Mouse (Mus musculus): ENCODE data around the gene Sox5.

Gene Sox5

DNA sequence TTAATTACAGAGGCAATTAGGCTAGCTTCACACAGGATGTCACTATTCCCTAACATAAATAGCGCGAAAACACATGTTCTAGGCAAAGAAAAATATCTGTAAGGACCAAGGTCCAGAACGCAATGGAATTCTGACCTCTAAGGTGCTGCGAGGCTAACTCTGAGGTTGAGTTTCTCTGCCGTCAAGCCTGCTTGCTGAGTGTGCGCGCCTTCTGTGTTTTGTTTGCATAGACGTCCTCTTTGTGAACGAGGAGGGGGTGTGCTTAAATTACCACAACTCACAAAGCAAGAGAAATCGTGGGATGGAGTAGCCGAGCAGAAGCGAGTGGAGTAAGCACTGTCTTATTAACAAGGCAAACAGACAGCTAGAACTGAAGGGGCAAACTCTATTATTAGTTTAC is 202.5 kb downstream of the Sox5 start:
- DNase-seq (ENCODE audit: extremely low spot score) = no peak

DNA sequence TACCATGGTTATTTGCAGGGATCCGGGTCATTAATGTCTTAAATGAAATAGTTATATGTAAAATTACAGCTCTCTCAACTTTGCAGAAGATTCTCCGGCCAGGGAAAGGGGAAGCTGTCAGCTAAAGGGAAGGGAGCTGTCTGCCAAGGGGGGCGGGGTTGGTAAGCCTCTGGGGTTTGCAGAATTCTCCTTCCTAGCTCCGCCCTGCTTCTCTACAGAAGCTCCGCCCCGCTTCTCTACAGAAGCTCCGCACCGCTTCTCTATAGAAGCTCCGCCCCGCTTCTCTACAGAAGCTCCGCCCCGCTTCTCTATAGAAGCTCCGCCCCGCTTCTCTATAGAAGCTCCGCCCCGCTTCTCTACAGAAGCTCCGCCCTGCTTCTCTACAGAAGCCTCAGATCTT is 210.9 kb downstream of the Sox5 start:
- DNase-seq (ENCODE audit: extremely low spot score) = no peak

DNA sequence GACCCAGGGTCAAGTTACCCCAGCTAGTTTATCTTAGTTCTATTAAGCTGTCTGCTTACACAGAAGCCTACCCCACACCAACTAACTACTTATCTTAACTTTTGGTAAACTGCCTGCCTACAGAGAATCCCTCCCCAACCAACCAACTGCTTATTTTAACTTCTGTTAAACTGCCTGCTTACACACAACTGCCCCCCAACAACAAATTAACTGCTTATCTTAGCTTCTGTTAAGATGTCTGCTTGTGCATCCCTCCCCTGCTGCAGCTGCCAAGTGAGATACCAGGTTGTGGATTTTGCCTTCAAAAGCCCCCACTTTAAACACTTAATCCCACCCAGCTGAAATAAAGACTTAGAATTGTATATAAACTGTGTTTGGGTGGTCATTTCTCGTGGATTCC is 215.9 kb downstream of the Sox5 start:
- DNase-seq (ENCODE audit: extremely low spot score) = no peak

DNA sequence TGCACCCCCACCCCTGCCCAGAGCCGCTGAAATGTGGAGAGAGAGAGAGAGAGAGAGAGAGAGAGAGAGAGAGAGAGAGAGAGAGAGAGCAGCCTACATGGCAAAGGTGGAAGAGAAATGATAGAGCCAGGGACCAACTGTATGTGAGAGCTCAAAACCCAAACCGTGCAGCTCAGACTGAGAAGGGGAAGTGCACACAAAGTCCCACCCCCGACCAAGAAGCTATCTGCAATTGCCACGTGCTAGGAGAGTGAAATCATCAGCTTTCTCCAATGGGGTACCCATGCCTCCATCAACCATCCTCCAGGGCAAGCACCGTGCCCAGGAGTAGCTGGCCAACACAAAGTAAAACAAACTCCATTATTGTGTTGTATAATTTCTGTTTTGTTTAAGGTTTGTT is 220.1 kb downstream of the Sox5 start:
- no peak for DNase-seq (ENCODE audit: extremely low spot score)

DNA sequence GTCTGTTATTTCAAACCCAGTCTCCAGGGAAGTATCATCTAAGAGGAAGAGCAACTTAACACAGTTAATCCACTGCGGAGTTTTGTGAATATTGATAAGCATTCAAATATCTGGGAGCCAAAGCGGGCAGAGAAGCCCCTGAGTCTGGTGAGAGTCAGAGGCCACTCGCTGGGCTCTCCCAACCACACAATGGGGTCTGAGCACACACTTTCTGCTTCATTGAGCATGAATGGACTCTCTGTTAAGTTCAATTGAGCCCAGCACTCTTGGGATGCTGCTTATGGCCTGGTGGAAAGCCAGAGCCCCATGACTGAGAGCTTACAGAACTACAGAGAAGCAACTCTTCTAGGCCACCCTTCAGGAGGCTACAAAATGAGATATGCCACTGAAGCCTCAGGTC is 221.6 kb downstream of the Sox5 start:
- peak; percentile 29 for DNase-seq (ENCODE audit: extremely low spot score)

DNA sequence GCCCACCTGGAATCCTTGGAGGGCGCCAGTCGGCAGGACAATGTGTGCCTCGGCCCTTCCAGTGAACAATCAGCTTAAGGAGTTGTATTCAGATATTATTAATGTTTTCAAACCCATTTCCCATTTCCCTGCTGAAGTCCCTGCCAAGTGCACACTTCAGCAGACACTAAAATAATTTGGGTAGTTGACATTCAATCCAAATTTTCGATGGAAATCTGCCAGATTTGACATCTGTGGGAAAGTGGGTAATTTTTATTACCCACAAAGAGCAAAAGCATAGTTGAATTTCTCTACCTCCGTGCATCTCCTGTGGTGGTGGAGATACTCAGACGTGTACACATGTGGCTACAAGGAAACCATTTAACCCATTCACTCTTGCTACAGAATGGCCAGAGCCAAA is 228.3 kb downstream of the Sox5 start:
- no peak for DNase-seq (ENCODE audit: extremely low spot score)

DNA sequence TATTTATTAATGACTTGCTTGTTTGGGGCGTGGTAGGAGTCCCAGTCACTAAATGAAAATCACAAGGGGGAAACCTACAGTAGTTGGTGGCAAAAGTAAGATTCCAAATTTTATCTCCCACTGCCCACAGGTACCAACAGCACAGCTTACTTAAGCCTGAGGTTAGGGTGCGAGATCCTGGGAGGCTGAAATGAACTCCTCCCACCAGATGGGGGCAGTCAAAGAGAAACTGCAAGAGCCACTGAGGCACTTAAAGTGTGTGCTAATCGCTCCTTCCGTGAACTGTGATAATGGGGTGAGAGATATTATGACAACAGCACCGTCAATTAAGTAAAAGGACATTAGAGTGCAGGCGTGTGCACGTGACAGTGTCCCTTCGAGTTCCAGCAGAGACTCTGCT is 232.8 kb downstream of the Sox5 start:
- DNase-seq (ENCODE audit: extremely low spot score) = no peak

DNA sequence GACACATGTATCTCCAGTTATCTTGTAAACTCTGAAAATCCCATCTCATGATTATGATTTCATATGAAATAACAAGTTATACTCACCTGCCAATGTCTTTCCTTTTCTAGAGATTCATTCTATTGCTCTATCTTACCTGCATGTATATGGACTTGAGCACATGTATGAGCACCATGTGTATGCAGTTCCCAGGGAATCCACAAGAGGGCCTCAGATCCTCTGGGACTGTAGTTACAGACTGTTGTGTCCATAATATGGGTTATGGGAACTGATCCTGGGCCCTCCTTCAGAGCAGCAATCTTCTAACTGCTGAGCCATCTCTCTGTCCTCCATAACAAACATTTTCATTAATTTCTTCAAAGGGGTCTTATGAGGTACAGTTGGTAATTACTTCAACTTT is 234.6 kb downstream of the Sox5 start:
- no peak for DNase-seq (ENCODE audit: extremely low spot score)

DNA sequence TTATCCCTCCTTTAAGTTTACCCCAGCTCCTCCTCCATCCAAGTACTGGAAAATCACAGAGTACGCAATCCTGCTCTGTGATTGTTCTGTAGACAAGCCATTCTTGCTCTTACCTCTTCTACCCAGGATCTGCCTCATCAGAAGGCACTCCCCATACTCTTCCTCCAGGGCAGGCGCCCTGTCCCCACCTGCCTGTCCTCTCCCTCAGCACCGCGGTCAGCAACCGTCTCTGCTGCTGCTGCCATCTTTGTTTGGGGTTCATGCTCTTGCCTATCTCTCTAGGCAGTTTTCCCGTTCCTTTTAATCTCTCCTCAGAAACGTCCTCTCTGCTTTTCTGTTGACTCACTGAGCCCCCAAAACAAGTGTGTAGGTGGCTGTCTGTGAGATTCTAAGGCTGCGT is 236.2 kb downstream of the Sox5 start:
- DNase-seq (ENCODE audit: extremely low spot score) = no peak

DNA sequence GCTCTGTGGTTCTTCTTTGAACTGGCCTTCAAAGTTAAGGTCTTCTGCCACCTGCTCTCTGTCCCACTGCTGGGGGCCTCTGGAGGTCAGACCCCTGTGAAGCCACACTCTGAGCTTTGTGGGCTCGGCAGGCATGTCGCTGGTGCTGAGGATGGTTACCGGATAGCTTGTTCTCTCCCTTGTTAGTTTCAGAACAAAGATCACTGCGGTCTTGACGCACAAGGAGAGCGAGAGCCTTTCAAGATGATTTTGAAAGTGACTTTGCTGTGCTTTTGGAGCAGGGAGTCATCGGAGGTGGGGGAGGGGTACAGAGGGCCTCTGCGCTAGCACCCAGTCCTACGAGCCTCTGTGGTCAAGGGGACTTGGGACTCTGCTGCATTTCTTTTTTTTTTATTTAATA is 240.5 kb downstream of the Sox5 start:
- no peak for DNase-seq (ENCODE audit: extremely low spot score)

DNA sequence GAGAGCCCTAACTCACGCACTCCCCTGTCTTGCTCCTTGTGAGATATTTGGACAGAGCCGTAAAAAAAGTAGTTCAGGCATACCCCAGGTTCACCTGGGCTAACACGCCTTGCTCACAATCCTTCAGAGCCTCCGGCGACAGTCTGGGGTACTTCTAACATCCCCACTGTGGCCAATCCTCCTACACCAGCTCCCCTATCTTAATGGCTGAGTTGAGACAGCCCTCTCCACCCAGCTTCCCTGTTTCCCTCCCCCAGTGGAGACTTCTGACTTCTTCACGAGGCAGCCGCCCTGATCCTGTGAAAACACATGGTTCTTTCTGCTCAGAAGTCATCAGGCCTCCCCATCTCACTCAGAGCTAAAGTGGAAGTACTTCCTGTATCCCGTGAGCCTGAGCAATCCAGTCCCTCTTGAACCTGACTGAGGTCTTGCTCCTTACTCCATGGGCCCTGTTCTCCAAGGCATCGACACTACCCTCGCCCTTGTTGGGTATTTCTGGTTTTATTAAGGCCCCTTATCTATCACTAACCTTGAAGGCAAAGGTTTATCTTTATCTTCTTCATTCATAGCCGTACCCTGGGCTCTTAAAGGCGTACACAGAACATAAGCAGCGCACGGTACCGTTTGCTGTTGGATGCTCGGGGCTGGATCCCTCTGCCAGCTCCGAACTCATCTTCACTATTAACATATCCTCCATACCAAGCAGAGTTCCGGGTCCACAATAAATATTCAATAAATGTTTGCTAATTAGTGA is 242.2 kb downstream of the Sox5 start:
- no peak for DNase-seq (ENCODE audit: extremely low spot score)

DNA sequence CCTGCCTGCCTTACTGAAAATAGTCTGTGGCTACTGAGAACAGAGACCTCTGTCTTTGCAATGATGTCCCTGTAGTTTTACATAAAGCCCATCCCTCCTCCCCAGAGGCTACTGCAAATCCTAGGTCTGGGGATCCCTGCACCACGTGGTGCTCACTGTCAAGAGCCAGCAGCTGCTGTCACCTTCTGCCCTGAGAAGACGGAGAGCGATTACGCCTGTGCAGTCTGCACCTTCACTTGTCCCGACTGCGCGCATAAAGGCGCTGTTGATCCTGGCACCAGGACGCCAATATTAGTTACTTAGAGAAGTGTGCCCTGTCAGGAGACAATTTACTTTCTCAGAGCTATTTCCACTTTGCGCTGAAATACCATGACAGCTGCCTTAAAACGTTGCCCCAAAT is 258.3 kb downstream of the Sox5 start:
- no peak for DNase-seq (ENCODE audit: extremely low spot score)

DNA sequence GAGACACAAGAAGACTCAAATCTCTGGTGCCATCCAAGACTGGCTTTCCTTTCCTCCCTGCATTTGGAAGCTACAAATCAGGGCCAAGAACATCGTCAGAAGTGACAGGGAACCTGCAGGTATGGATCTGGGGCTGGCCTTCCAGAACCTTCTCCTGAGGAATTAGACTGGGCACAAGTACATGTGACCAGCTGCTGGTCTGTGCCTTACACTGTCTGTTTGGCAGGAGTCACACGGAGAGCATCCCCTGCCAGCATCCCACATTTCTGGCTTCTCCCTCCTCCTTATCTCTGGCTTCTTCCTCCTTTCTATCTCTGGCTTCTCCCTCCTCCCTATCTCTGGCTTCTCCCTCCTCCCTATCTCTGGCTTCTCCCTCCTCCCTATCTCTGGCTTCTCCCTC is 263.0 kb downstream of the Sox5 start:
- no peak for DNase-seq (ENCODE audit: extremely low spot score)

DNA sequence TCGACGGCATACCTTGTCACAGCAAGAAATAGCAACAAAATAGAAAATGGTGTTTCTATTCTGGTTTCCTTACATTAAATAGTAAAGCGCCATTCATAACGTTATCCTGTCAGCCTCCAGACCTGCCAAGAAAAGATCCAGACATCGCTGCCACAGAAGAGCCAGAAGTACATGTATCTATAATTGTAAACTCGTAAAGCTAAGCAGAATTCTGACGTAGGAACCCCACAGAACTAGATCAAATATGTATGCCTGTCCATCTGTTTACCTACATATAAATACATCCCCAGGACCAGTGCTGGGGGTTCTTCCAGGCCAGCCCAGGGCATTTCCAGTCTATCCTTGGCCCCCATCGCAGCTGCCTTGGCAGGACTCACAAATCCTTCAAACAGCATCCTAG is 265.9 kb downstream of the Sox5 start:
- no peak for DNase-seq (ENCODE audit: extremely low spot score)

DNA sequence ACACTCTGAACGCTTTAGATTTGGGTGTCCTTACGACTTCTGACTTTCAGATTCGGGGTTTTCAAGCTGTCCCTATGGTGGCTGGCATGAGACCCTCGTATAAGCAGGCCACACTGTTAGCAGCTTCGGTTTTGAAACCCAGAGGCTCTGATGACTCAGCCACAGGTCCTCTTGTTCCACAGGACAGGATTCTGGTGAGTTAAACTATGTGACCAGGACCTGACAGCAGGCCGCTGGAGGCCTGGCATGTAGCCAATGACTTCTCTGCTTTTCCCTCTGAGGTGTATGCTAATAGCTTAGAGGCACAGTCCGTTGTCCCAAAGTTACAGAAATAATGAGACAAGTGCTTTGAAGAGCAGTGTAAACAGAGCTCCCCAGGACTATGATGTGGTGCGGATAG is 268.0 kb downstream of the Sox5 start:
- DNase-seq (ENCODE audit: extremely low spot score) = no peak

DNA sequence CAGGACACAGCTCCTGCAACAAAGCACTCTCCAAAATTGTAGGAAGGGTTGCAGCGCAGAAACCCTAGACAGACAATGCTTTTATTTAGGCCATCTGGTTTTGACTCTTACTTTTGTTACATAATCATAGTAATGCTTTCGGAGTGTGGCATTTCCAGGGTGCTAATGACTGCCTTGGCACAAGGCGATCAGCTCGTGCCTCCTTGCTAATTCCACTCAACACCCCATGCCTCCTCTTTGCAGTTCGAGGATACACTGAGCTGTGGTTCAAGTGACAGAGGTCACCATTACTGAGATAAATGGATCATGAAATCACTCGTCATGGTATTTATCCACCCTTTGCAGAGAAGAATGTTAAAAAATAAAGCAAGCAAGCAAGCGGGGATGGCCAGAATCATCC is 269.9 kb downstream of the Sox5 start:
- DNase-seq (ENCODE audit: extremely low spot score) = no peak

DNA sequence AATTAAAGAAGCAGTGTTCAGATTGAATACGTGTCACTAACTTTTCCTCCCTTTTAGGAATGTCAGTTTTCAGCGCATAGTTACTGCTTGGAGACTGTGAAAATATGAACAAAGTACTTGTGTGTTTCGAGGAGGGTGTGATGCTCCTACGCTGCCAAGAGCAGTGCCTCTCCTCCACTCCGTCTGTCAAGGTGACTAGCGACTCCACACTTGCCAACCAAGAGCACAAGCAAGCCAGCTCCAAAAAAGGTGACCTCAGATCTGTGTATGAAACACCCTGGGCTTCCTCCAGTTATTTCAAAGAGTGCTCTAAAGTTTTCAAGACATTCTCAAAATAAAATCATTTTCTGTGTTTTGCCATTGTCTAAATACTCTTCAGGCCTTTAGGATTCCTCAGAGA is 271.6 kb downstream of the Sox5 start:
- no peak for DNase-seq (ENCODE audit: extremely low spot score)

DNA sequence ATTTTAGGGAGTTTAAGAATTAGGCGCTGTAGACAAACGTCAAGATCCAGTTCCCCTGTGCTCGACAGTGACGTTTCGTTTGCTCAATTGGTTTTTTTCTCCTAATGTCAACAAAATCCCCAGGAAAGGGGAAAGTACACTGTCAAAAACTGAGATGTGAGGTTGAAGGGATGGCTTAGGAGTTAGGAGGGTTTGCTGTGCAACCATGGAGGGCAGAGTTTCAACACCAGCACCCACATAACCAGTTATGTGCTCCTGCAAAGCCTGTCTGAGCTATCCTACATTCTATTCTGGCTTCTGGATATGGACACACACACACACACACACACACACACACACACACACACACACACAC is 277.6 kb downstream of the Sox5 start:
- no peak for DNase-seq (ENCODE audit: extremely low spot score)

DNA sequence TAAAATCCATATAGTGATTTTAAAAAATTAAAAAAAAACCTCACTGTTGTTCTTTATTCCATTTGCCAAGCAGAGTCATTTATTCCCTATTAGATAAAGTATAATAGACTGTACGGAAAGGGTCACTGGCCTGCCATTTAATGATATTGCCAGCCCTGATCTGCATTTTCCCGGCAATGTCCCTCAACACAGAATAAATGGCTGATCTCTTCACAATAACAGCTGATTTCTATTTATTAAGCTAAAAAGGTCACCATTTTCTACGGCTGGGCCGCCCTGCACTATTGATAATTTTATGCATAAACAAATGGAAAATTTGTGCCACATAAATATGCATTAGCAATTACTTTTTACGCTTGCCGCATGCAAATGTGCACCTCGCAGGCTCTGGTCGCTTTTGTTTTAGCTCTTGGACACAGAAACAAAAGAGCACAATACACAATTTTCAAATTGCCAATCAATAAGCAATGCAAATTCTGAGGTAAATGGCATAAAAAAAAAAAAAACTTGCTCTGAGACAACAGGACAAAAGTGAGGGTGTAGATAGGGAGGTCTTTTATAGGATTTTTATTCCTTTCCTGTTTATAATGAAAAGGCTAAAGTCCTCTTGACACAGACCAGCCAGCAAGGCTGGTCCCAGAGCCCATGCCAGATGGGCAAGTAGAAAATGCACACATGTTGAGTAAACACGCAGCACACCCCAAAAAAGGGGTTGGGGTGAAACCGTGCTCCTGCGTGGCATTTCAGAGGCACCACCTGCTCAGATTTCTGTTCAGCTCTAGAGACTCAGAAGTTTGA is 278.2 kb downstream of the Sox5 start:
- no peak for DNase-seq (ENCODE audit: extremely low spot score)

DNA sequence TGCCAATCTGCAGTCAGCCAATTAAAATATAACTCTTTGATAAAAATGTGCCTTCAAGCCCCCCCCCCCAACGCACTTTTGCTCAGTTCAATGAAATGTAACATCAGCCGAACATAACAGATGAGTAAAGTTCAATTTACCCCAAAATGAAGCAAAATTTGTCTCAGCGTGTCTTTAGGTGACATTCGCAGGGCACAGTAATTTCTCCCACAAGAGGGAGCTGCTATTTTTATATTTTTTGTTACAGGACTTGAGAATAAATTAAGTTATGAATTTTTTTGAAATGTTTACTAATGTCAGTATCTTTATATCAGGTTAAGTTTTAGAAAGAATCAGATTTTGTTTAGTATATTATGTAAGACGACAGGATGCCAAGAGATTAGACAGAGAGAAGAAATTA is 280.3 kb downstream of the Sox5 start:
- no peak for DNase-seq (ENCODE audit: extremely low spot score)

DNA sequence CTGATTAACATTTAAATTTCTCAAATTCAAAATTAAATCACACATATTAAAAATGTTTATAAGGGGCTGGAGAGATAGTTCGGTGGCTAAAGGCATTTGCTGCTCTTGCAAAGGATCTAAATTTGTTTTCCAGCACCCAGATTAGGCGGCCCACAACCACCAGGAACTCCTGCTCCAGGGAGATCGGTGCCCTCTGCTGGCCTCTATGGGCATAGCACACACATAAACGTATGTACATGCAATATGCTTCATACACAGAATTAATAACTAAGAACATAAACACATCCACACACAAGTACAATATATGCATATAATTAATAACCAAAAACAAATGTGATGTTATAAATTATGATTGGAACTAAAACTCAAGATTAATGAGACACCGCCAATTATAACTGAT is 283.6 kb downstream of the Sox5 start:
- DNase-seq (ENCODE audit: extremely low spot score) = no peak

DNA sequence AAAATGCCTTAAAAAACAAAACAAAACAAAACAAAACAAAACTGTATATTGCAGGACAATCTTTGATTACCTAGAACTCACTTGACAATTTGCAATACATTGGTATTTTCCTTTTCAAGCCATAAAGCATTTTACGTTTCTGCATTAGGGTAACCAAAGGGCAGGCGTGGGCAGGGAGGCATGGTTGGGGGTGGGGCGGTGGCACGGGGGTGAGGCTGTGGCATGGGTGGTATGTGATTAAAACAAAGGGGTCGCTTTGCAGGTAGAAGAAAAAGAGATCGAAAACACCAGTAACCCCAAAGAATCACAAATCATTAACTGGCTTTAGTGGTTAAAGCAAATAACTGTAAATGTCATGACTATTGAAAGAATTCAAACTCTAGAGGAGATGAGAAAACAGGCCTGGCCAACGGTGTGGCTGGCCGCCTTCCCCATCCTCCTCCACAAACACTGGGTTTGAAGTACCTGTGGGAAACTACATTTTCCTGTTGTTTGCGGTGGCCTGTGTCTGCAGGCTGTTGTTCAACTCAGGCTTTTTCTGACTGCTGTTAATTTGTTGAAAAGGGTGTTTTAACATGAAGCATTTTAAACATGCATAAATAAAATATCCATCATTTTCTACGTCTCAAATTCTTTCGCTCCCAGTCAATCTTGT is 289.9 kb downstream of the Sox5 start:
- DNase-seq (ENCODE audit: extremely low spot score) = no peak

DNA sequence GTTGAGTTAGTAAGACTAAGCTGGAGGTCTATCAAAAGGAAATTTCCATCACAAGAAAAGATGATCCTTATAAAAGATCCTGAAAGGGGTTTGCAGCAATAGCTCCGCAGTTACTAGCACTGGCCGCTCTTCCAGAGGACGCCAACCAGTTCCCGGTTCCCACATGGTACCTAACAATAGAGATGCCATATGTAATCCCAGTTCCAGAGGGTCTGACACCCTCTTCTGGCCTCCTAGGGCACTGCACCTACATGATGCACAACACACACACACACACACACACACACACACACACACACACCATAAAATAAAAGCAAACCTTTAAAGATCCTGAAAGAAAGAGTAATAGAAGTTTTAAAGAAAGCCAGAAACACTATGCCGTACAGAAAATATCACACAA is 290.9 kb downstream of the Sox5 start:
- DNase-seq (ENCODE audit: extremely low spot score) = no peak
